Mouse (Mus musculus) cerebellum, adult 2 months (tissue): ENCODE data around the gene Cchcr1.

ENCODE experiments used
- CTCF ChIP-seq: fragments of 200-500 bp; IDR thresholded peaks from 2 replicates; pipeline ENCODE4 v1.5.1; 2011; ENCODE audit warnings: low read depth, mild to moderate bottlenecking, control low read depth, low read length, moderate library complexity, borderline replicate concordance; ENCODE audit not compliant: insufficient read depth
- POLR2A ChIP-seq: fragments of 200-500 bp; IDR thresholded peaks from 2 replicates; pipeline ENCODE4 v1.6.1; 2011; ENCODE audit warnings: low read length, control low read depth, borderline replicate concordance; ENCODE audit not compliant: insufficient read depth

DNA sequence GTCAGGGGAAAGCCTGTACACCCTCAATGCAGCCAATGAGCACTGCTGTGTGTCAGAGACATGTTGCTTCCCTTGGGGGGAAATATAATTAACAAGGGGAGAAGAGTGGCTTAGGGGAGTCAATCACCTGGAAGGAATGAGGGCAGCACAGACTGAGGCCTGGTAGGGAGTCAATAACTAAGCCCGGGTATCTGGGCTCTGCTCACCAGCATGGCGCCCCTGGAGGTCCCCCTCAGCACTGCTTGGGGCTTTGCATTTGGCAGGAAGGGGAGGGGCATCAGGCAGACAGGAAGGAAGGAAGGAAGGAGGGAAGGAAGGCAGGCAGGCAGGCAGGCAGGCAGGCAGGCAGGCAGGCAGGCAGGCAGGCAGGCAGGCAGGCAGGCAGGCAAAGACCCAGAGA, 30.6 kb downstream of the Cchcr1 start:
- TF ChIP-seq CTCF (no peak), POLR2A (no peak)
